Mouse (Mus musculus) liver, embryonic 13.5 days (tissue): Measurements from ENCODE around the gene Gm9040. TPM values are rescaled to one million over a fixed set of nuclear protein-coding genes. Genes with fewer than 3 reads are reported as not detected.
A peak's percentile ranks its signal among the peaks of the same experiment; 100 is the strongest.
"Not testable (repeated sequence)": the region's sequence is repeated elsewhere in the genome, so short reads cannot be mapped to it uniquely, and the experiment has no call there.

Source experiments
- ATAC-seq: fragments of 200-750 bp; cut with Nextera tagmentation; 2 replicates; pipeline ENCODE4 v1.8.0; 2017; ENCODE audit warnings: low read depth, mild to moderate bottlenecking, moderate number of reproducible peaks, moderate library complexity
- DNase-seq: peaks from one replicate; pipeline ENCODE4 v3.0.0; 2022
- H3K27ac ChIP-seq: fragments of 300-500 bp; sonication (generic); 2 replicates; pipeline ENCODE4 v1.5.1; 2015; ENCODE audit warnings: moderate library complexity, mild to moderate bottlenecking, inconsistent platforms
- H3K27me3 ChIP-seq: fragments of 300-500 bp; sonication (generic); 2 replicates; pipeline ENCODE4 v1.6.1; 2015; ENCODE audit warnings: mild to moderate bottlenecking, inconsistent platforms
- H3K36me3 ChIP-seq: fragments of 300-500 bp; sonication (generic); 2 replicates; pipeline ENCODE4 v1.6.1; 2015; ENCODE audit warnings: mild to moderate bottlenecking, inconsistent platforms
- H3K4me1 ChIP-seq: fragments of 300-500 bp; sonication (generic); replicated peaks from 2 replicates; pipeline ENCODE4 v1.6.1; 2015; ENCODE audit warnings: inconsistent platforms
- H3K4me2 ChIP-seq: fragments of 300-500 bp; sonication (generic); 2 replicates; pipeline ENCODE4 v1.6.1; 2015; ENCODE audit warnings: inconsistent platforms, mild to moderate bottlenecking, moderate library complexity
- H3K4me3 ChIP-seq: fragments of 300-500 bp; sonication (generic); replicated peaks from 2 replicates; pipeline ENCODE4 v1.5.1; 2015; ENCODE audit warnings: mild to moderate bottlenecking, inconsistent platforms
- H3K9ac ChIP-seq: fragments of 300-500 bp; sonication (generic); 2 replicates; pipeline ENCODE4 v1.6.1; 2015; ENCODE audit warnings: mild to moderate bottlenecking, inconsistent platforms
- H3K9me3 ChIP-seq: fragments of 300-500 bp; sonication (generic); replicated peaks from 2 replicates; pipeline ENCODE4 v1.6.1; 2016; ENCODE audit warnings: inconsistent platforms
- WGBS: fragments of 180-500 bp; shearing (Covaris S2); methylation state at CpG from one replicate; pipeline ENCODE4 v1.1.7; 2015; ENCODE audit not compliant: insufficient replicate concordance; 5-methylcytosine and 5-hydroxymethylcytosine counted together
- polyA plus RNA-seq: library from polyadenylated mRNA; unstranded; fragments of >200 nt; fragmentation: Nextera tagmentation; extraction: Ambion mirVana; gene quantifications from 2 replicates; pipeline ENCODE4 v1.2.1, GENCODE M21; 2015

The Gm9040 gene
- 0.08 TPM in 1 of 2 replicates, not detected in the other for polyA plus RNA-seq

GRCm38 (mm10) chr10:118326869-118327268 is at the start of gene Gm9040:
Gm9040 (minus strand) TSS chr10:118326969.
- not testable (repeated sequence) for H3K27me3 ChIP-seq, H3K9ac ChIP-seq, H3K27ac ChIP-seq, H3K9me3 ChIP-seq, DNase-seq, H3K4me2 ChIP-seq, H3K36me3 ChIP-seq, H3K4me1 ChIP-seq, H3K4me3 ChIP-seq, ATAC-seq
- WGBS: no CpG with 5 or more reads among the region's 11 CpGs

DNA sequence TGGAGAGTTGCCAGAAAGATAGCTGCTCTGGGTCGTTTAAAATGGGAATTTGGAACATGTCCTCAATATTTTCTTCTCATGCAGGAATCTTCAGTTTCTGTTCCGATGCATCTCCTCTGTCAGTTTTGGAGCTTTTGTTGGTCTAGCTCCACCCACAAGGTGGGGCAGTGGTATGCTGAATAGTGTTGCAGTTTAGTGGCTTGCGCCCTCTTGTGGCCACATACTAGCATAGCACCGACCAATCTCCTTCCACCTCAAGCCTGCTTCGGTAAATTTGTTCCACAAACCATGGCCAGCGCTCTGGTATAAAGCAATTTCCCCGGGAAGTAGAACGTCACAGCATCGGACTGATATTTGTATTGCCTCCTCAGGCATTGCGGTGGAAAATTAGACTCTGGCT is 43.7 kb upstream of the Gm9040 start:
- no peak overlapping the region for H3K9ac ChIP-seq
- DNase-seq (peak; percentile 52), ATAC-seq (peak; percentile 54; the same call in 1 of the 2 replicates)
- 7% methylated on average over 10 of the region's 10 CpGs for whole genome bisulfite sequencing
- H3K4me2 ChIP-seq: 0 out of 2 replicates have a peak overlapping the region, but pooled peaks have one; percentile 18
- no peaks in the 10 kb centered on the region for H3K27me3 ChIP-seq
- H3K4me1 ChIP-seq: no peaks in the 10 kb centered on the region
- no peaks in the 10 kb centered on the region for H3K36me3 ChIP-seq
- no peaks in the 10 kb centered on the region for H3K9me3 ChIP-seq
- no peak overlapping the region for H3K4me3 ChIP-seq
- no peak overlapping the region for H3K27ac ChIP-seq

DNA sequence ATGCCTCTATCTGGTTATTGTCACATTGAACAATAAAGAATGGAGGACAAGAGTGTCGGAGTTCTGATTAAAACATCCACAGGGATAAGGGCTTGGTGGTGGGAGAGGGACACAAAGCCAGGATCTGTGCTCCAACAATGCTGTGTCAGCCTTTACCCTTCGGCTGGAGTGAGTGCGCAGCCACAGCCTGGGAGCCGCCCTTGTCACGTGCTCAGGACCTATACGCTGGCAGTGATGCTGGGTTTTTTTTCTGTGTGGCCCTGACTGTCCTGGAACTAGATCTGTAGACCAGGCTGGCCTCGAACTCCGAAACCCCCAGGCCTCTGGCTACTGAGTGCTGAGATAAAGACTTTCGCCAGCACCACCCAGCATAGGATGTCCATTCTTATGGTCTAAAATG is 42.7 kb upstream of the Gm9040 start:
- no peaks in the 10 kb centered on the region for H3K36me3 ChIP-seq
- H3K27me3 ChIP-seq: no peaks in the 10 kb centered on the region
- no peak overlapping the region for H3K9ac ChIP-seq
- no peak overlapping the region for H3K4me2 ChIP-seq
- no peak overlapping the region for H3K27ac ChIP-seq
- H3K4me1 ChIP-seq: no peaks in the 10 kb centered on the region
- no peak for ATAC-seq
- H3K4me3 ChIP-seq: no peak overlapping the region
- 69% methylated on average over 9 of the region's 9 CpGs for WGBS
- DNase-seq: no peak
- H3K9me3 ChIP-seq: no peaks in the 10 kb centered on the region

- 29% methylated on average over 1 of the region's 11 CpGs for WGBS
- not testable (repeated sequence) for H3K4me1 ChIP-seq, H3K9me3 ChIP-seq, H3K36me3 ChIP-seq, H3K4me3 ChIP-seq, DNase-seq, H3K27ac ChIP-seq, ATAC-seq, H3K9ac ChIP-seq, H3K27me3 ChIP-seq, H3K4me2 ChIP-seq
Measured at GRCm38 (mm10) chr10:118354005-118354404, 27.2 kb upstream of the Gm9040 start, which contains the start of gene Gm9049. Gm9049 (minus strand) TSS chr10:118354105.

DNA sequence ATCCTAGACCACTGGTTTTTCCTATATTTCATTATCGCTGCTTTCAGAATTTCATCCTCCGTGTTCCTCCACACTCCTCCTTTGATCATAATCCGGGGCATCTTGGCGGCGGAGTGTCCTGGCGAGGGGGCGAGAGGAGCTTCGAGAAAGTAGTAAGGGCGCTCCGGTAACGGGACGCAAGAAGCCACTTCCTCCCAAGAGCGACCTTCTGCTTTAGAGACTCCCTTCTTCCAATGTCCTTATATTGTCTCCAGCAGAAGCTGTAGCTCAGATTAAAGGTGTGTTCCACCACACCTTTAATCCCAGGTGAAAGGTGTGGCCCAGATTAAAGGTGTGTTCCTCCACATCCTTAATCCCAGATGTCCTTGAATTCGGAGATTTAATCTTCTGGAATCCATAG is 21.8 kb upstream of the Gm9040 start, which contains the start of gene Gm9048:
Gene Gm9048, minus strand, starts transcription at position 101 of the 400 bp plus-strand sequence.
- H3K36me3 ChIP-seq, H3K27me3 ChIP-seq, H3K4me1 ChIP-seq, H3K9me3 ChIP-seq, DNase-seq, H3K9ac ChIP-seq, H3K4me3 ChIP-seq, H3K27ac ChIP-seq, H3K4me2 ChIP-seq, ATAC-seq: not testable (repeated sequence)
- 71% methylated on average over 1 of the region's 14 CpGs for WGBS

- no CpG with 5 or more reads among the region's 14 CpGs for WGBS
- not testable (repeated sequence) for DNase-seq, H3K9me3 ChIP-seq, ATAC-seq, H3K9ac ChIP-seq, H3K36me3 ChIP-seq, H3K4me1 ChIP-seq, H3K27me3 ChIP-seq, H3K27ac ChIP-seq, H3K4me2 ChIP-seq, H3K4me3 ChIP-seq
Measured at GRCm38 (mm10) chr10:118343155-118343554, 16.4 kb upstream of the Gm9040 start, which contains the start of gene Gm9046. Gm9046 (minus strand) TSS chr10:118343255.

- DNase-seq, H3K27ac ChIP-seq, H3K4me2 ChIP-seq, H3K36me3 ChIP-seq, H3K4me1 ChIP-seq, ATAC-seq, H3K9ac ChIP-seq, H3K9me3 ChIP-seq, H3K4me3 ChIP-seq, H3K27me3 ChIP-seq: not testable (repeated sequence)
- no CpG with 5 or more reads among the region's 14 CpGs for WGBS
Measured at GRCm38 (mm10) chr10:118337731-118338130, 11.0 kb upstream of the Gm9040 start, which contains the start of gene Gm9045. Gm9045 (minus strand) TSS chr10:118337831.

DNA sequence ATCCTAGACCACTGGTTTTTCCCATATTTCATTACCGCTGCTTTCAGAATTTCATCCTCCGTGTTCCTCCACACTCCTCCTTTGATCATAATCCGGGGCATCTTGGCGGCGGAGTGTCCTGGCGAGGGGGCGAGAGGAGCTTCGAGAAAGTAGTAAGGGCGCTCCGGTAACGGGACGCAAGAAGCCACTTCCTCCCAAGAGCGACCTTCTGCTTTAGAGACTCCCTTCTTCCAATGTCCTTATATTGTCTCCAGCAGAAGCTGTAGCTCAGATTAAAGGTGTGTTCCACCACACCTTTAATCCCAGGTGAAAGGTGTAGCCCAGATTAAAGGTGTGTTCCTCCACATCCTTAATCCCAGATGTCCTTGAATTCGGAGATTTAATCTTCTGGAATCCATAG is 5.5 kb upstream of the Gm9040 start, which contains the start of gene Gm9044:
Gene Gm9044, minus strand, starts transcription at position 101 of the 400 bp plus-strand sequence.
- not testable (repeated sequence) for H3K4me1 ChIP-seq, H3K27ac ChIP-seq, H3K36me3 ChIP-seq, H3K4me3 ChIP-seq, H3K9me3 ChIP-seq, ATAC-seq, H3K4me2 ChIP-seq, H3K27me3 ChIP-seq, DNase-seq, H3K9ac ChIP-seq
- WGBS: no CpG with 5 or more reads among the region's 14 CpGs

DNA sequence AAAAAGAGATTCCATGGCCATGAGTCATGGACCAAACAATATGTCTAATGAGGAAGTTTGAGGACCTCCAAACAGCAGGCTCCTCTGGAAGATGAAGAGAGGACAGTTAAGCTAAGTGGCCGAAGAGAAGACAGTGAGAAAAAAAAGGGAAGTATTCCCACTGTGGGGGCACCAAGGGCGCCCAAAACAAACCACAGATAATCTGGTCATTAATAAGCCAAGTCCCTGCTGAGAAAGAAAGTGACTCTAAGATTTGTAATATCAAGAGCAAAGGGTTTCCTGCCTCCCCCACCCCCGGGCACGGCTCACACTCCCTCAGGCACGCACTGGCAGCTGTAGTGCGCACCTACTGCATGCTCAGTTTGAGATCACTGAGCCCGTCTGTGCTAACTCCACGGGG is 7.7 kb downstream of the Gm9040 start:
- Histone ChIP-seq H3K9ac (no peak overlapping the region), H3K4me3 (no peak overlapping the region), H3K4me2 (no peak overlapping the region), H3K4me1 (no peaks in the 10 kb centered on the region), H3K27ac (no peak overlapping the region), H3K9me3 (no peaks in the 10 kb centered on the region), H3K27me3 (no peaks in the 10 kb centered on the region), H3K36me3 (no peaks in the 10 kb centered on the region)
- DNase-seq (no peak), ATAC-seq (no peak)
- WGBS: 33% methylated on average over 8 of the region's 8 CpGs

- H3K9me3 ChIP-seq, H3K4me3 ChIP-seq, H3K4me1 ChIP-seq, H3K27me3 ChIP-seq, H3K27ac ChIP-seq, H3K4me2 ChIP-seq, H3K9ac ChIP-seq, ATAC-seq, DNase-seq, H3K36me3 ChIP-seq: not testable (repeated sequence)
- WGBS: 31% methylated on average over 2 of the region's 2 CpGs
Measured at GRCm38 (mm10) chr10:118302133-118302532, 24.6 kb downstream of the Gm9040 start.

- Histone ChIP-seq H3K36me3 (no peaks in the 10 kb centered on the region), H3K4me1 (no peaks in the 10 kb centered on the region), H3K9me3 (no peaks in the 10 kb centered on the region), H3K9ac (no peak within 1 kb of the TSS), H3K27me3 (no peaks in the 10 kb centered on the region), H3K4me3 (no peak within 1 kb of the TSS), H3K4me2 (no peak within 1 kb of the TSS), H3K27ac (no peak within 1 kb of the TSS)
- no peak for ATAC-seq
- DNase-seq: no peak
- WGBS: 70% methylated on average over 6 of the region's 6 CpGs
Measured at GRCm38 (mm10) chr10:118294938-118295337, 31.8 kb downstream of the Gm9040 start, which contains the start of gene Iltifb. Iltifb (minus strand) TSS chr10:118295038.

GRCm38 (mm10) chr10:118283016-118283415 is 43.8 kb downstream of the Gm9040 start:
- H3K4me2 ChIP-seq, H3K27me3 ChIP-seq, H3K27ac ChIP-seq, ATAC-seq, H3K9me3 ChIP-seq, H3K36me3 ChIP-seq, H3K4me3 ChIP-seq, DNase-seq, H3K4me1 ChIP-seq, H3K9ac ChIP-seq: not testable (repeated sequence)
- 75% methylated on average over 3 of the region's 5 CpGs for WGBS
